Mouse (Mus musculus) olfactory bulb, adult 2 months (tissue): ENCODE measurements around the gene Sf3b3. TPM values are rescaled to one million over a fixed set of nuclear protein-coding genes. Genes with fewer than 3 reads are reported as not detected.

Source experiments
- H3K27ac ChIP-seq: fragments of 200-500 bp; 2 replicates; pipeline ENCODE4 v1.5.1; 2012; ENCODE audit warnings: low read depth, low read length; ENCODE audit not compliant: insufficient read depth
- H3K4me1 ChIP-seq: fragments of 200-500 bp; 2 replicates; pipeline ENCODE4 v1.6.1; 2012; ENCODE audit warnings: low read length; ENCODE audit not compliant: control insufficient read depth, insufficient read depth
- H3K4me3 ChIP-seq: fragments of 200-500 bp; 2 replicates; pipeline ENCODE4 v1.5.1; 2012; ENCODE audit warnings: mild to moderate bottlenecking, low read depth, low read length, moderate library complexity; ENCODE audit not compliant: insufficient read depth
- CTCF ChIP-seq: fragments of 200-500 bp; IDR thresholded peaks from 2 replicates; pipeline ENCODE4 v1.5.1; 2012; ENCODE audit warnings: low read depth, mild to moderate bottlenecking, low read length, moderate library complexity; ENCODE audit not compliant: insufficient read depth
- POLR2A ChIP-seq: fragments of 200-500 bp; IDR thresholded peaks from 2 replicates; pipeline ENCODE4 v1.6.1; 2012; ENCODE audit warnings: mild to moderate bottlenecking, low read depth, low read length, moderate library complexity; ENCODE audit not compliant: insufficient read depth
- WGBS: fragments of 180-500 bp; shearing (Covaris S2); methylation state at CpG from one replicate; pipeline ENCODE4 v1.1.7; 2018; 5-methylcytosine and 5-hydroxymethylcytosine counted together
- polyA plus RNA-seq: library from polyadenylated mRNA; stranded (reverse); fragments of >200 nt; gene quantifications from 2 replicates; pipeline ENCODE4 v1.2.4, GENCODE M21; 2012; ENCODE audit warnings: low replicate concordance; ENCODE audit not compliant: missing spikeins, insufficient read depth, insufficient read length

Sf3b3 gene
- polyA plus RNA-seq, 1 experiment: 172 TPM

DNA sequence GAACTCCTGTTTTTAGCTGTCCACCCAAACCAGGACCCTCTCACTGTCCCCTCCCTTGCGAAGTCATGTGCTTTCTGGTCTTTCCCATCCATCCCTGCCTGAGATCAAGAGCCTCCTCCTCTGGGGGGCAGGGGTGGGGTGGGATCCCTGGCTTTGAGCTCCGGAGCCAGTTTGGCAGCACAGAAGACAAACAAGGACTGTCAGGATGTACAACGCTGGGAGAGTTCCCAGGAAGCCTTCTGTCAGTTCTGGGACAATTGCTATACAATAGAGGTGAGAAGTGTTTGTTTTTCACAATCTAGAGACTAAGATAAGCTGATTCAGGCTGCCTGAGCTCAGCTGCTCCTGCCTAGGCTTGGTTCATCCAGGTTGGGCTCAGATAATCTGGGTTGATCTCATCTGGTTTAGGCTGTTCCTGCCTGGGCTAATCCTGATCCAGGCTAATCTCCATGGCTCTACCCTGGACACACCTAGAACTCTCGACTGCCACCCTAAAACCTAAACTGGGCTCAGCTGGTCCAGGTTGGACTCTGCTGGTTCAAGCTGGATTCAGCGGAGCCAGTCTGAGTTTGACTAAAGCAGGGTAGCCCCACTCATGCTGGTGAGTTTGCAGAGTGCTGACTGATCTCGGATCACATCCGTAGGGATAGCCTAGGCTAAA, 86.2 kb downstream of the Sf3b3 start:
- 80% methylated on average over 7 of the region's 7 CpGs for WGBS
- Histone ChIP-seq H3K27ac (no peak overlapping the region), H3K4me1 (peaks cover 8% of the 10 kb centered on the region), H3K4me3 (no peak overlapping the region)
- no peak for TF ChIP-seq POLR2A
- no peak for TF ChIP-seq CTCF

Other genes with a start within 250 kb of the Sf3b3 start
- not detected in 2 replicates for gene Vac14, start 228.2 kb downstream of the Sf3b3 start, polyA plus RNA-seq
- not detected in 2 replicates for gene Mtss1l, start 125.3 kb downstream of the Sf3b3 start, polyA plus RNA-seq
- gene Il34, start 40.9 kb downstream of the Sf3b3 start, polyA plus RNA-seq: not detected in 2 replicates
- gene Cog4, start 187 bp downstream of the Sf3b3 start, polyA plus RNA-seq: not detected in 2 replicates
- gene Fuk, start 55.7 kb upstream of the Sf3b3 start, polyA plus RNA-seq: not detected in 2 replicates
- not detected in 2 replicates for gene St3gal2, start 73.1 kb upstream of the Sf3b3 start, polyA plus RNA-seq
- gene Ddx19a, start 151.0 kb upstream of the Sf3b3 start, polyA plus RNA-seq: not detected in 2 replicates
- gene Ddx19b, start 185.0 kb upstream of the Sf3b3 start, polyA plus RNA-seq: not detected in 2 replicates
- not detected in 2 replicates for gene Aars, start 186.4 kb upstream of the Sf3b3 start, polyA plus RNA-seq
- gene Exosc6, start 209.6 kb upstream of the Sf3b3 start, polyA plus RNA-seq: not detected in 2 replicates
- gene Clec18a, start 245.6 kb upstream of the Sf3b3 start, polyA plus RNA-seq: not detected in 2 replicates
- gene Pdpr, start 247.8 kb upstream of the Sf3b3 start, polyA plus RNA-seq: 61.5 TPM in 1 of 2 replicates, not detected in the other